Mouse (Mus musculus) CD4-positive, CD25-positive, alpha-beta regulatory T cell (primary cell): ENCODE data around the gene Dnah7a. TPM values are rescaled to one million over a fixed set of nuclear protein-coding genes. Genes with fewer than 3 reads are reported as not detected.

Experiments
- polyA plus RNA-seq: library from polyadenylated mRNA; unstranded; fragments of 100-300 nt; shearing (Covaris generic); gene quantifications from one replicate; pipeline ENCODE4 v1.2.1, GENCODE M21; 2017

Dnah7a gene
- 3.8 TPM for polyA plus RNA-seq

GRCm38 (mm10) chr1:53706431-53707361, at the start of gene Dnah7a:
Dnah7a (minus strand) TSS chr1:53706784.

GRCm38 (mm10) chr1:53352327-53353261, 354.0 kb downstream of the Dnah7a start, which contains the start of the genes Asdurf, Gm28551 and Asnsd1:
Asdurf (minus strand) TSS chr1:53352619.
Gm28551 (minus strand) TSS chr1:53352667.
Asnsd1 (minus strand) TSS chr1:53352752.

Other genes with a start within 250 kb of the Dnah7a start
- gene Stk17b, start 78.4 kb upstream of the Dnah7a start, polyA plus RNA-seq = 403 TPM